Mouse (Mus musculus) liver, embryonic 14.5 days (tissue): ENCODE measurements around the gene Syn1. TPM values are rescaled to one million over a fixed set of nuclear protein-coding genes. Genes with fewer than 3 reads are reported as not detected.

Experiments
- ATAC-seq: fragments of 200-750 bp; cut with Nextera tagmentation; 2 replicates; pipeline ENCODE4 v1.8.0; 2017; ENCODE audit warnings: moderate number of reproducible peaks, mild to moderate bottlenecking, moderate library complexity; ENCODE audit not compliant: insufficient read depth
- DNase-seq, 3 experiments: peaks; one replicate each; pipeline ENCODE4 v3.0.0-alpha.2; 2012 to 2013; ENCODE audit warnings: low read depth in 3 of 3, low spot score in 3 of 3
- H3K27ac ChIP-seq: fragments of 300-500 bp; sonication (generic); 2 replicates; pipeline ENCODE4 v1.5.1; 2014; ENCODE audit warnings: moderate library complexity, mild to moderate bottlenecking, control low read depth, inconsistent platforms
- H3K27me3 ChIP-seq: fragments of 300-500 bp; sonication (generic); 2 replicates; pipeline ENCODE4 v1.6.1; 2014; ENCODE audit warnings: mild to moderate bottlenecking, low read length, moderate library complexity; ENCODE audit not compliant: control insufficient read depth, insufficient read depth
- H3K36me3 ChIP-seq: fragments of 300-500 bp; sonication (generic); replicated peaks from 2 replicates; pipeline ENCODE4 v1.6.1; 2014; ENCODE audit warnings: low read depth; ENCODE audit not compliant: control insufficient read depth, insufficient read depth
- H3K4me1 ChIP-seq, 2 experiments: fragments of 200-500 bp in 1 of 2; fragments of 300-500 bp in 1 of 2; sonication (generic) in 1 of 2; replicated peaks; 2 replicates each; pipeline ENCODE4 v1.6.1; 2012 to 2014; ENCODE audit warnings: antibody characterized with exemption in 1 of 2, inconsistent platforms in 1 of 2, low read length in 1 of 2; ENCODE audit not compliant: control insufficient read depth in 2 of 2, insufficient read depth in 2 of 2
- H3K4me2 ChIP-seq: fragments of 300-500 bp; sonication (generic); 2 replicates; pipeline ENCODE4 v1.6.1; 2014; ENCODE audit warnings: low read depth, mild to moderate bottlenecking, control low read depth, moderate library complexity
- H3K4me3 ChIP-seq, 2 experiments: fragments of 200-500 bp in 1 of 2; fragments of 300-500 bp in 1 of 2; sonication (generic) in 1 of 2; 2 replicates each; pipeline ENCODE4 v1.5.1; 2012 to 2014; ENCODE audit warnings: low read depth in 2 of 2, low read length in 2 of 2, mild to moderate bottlenecking in 2 of 2, control low read depth in 1 of 2, inconsistent platforms in 1 of 2, moderate library complexity in 1 of 2; ENCODE audit not compliant: insufficient read depth in 1 of 2
- H3K9ac ChIP-seq: fragments of 300-500 bp; sonication (generic); replicated peaks from 2 replicates; pipeline ENCODE4 v1.6.1; 2014; ENCODE audit warnings: mild to moderate bottlenecking, control low read depth, moderate library complexity
- H3K9me3 ChIP-seq: fragments of 300-500 bp; sonication (generic); 2 replicates; pipeline ENCODE4 v1.6.1; 2016; ENCODE audit warnings: low read length, mixed read lengths; ENCODE audit not compliant: control insufficient read depth
- CTCF ChIP-seq: IDR thresholded peaks from 2 replicates; pipeline ENCODE4 v1.5.1; 2016; ENCODE audit warnings: antibody characterized with exemption, low read depth, control low read depth
- EP300 ChIP-seq: IDR thresholded peaks from 2 replicates; pipeline ENCODE4 v1.6.1; 2016; ENCODE audit warnings: antibody characterized with exemption, low read depth
- WGBS: fragments of 180-500 bp; shearing (Covaris S2); extraction: QIAGEN DNeasy Blood & Tissue Kit; methylation state at CpG from one replicate; pipeline ENCODE4 v1.1.7; 2014; ENCODE audit not compliant: insufficient replicate concordance; 5-methylcytosine and 5-hydroxymethylcytosine counted together
- polyA plus RNA-seq, 2 experiments: library from polyadenylated mRNA; depleted of rRNA in 1 of 2; stranded (reverse) in 1 of 2; unstranded in 1 of 2; fragments of >200 nt; fragmentation: Nextera tagmentation in 1 of 2; extraction: Ambion mirVana in 1 of 2; gene quantifications; 2 replicates each; pipeline versions ENCODE4 v1.2.1 to v1.2.3; 2012 to 2014

Gene Syn1
- polyA plus RNA-seq, 2 experiments = 0.02 to 0.05 TPM

DNA sequence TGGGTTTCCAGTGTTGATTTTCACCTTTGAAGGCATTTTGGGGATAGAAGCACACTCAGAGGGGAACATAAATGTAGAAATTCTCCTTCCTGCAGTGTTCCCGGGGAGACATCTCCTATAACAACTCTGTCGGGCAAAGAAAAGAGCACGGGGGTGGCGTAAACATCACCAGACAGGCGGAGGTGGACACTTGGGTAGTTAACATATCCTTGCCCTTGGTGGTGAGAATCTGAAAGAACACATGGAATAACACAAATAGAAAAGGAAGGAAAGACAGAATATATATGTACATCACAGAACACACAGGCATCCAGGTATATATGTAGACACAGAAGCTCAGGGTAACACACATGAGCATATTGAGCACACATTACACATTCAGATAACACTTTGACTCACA, 562 bp upstream of the Syn1 start:
- Histone ChIP-seq H3K9me3 (no peaks in the 10 kb centered on the region), H3K27ac (no peak overlapping the region), H3K4me2 (no peak overlapping the region), H3K9ac (no peak overlapping the region), H3K27me3 (peaks cover 28% of the 10 kb centered on the region), H3K36me3 (no peaks in the 10 kb centered on the region), H3K4me1 (no peaks in the 10 kb centered on the region), H3K4me3 (no peak overlapping the region)
- ATAC-seq (no peak), DNase-seq (no peak)
- 44% methylated on average over 5 of the region's 5 CpGs for WGBS
- TF ChIP-seq CTCF (no peak), EP300 (no peak)

DNA sequence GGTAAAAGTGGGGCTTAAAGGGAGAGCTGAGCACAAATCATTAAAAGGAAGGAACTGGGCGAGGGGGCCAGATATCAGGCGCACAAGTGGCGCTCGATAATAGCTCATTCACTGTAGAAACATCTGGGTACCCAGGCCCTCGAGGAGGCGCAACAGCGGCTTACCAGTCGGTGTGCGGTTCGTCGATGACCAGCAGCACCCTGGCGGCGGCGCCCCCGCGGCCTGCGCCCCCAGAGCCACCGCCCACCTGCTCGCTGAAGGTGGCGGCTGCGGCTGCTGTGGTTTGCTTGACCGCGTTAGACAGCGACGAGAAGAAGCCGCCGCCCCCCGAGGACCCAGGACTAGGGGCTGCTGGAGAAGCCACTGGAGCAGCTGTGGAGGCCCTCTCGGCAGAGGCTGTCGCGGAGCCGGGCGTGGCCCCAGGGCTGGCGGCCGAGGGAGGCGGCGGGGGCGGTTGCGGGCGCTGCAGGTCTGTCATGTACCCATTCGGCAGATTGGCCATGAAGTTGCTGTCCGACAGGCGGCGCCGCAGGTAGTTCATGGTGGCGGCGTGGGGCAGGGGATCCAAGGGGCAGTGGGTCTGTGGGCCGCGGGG, 458 bp downstream of the Syn1 start:
- H3K27ac ChIP-seq = no peak overlapping the region
- no peaks in the 10 kb centered on the region for H3K9me3 ChIP-seq
- H3K27me3 ChIP-seq = peaks cover 28% of the 10 kb centered on the region
- peak overlapping the region in 1 of 2 experiments; percentile 34; a peak in 2 of 4 replicates for H3K4me3 ChIP-seq
- 12% methylated on average over 46 of the region's 49 CpGs for whole genome bisulfite sequencing
- TF ChIP-seq CTCF = no peak
- TF ChIP-seq EP300 = no peak
- ATAC-seq = no peak
- H3K36me3 ChIP-seq = no peaks in the 10 kb centered on the region
- DNase-seq = no peak
- H3K9ac ChIP-seq = no peak overlapping the region
- H3K4me2 ChIP-seq = peak overlapping the region; percentile 51
- no peaks in the 10 kb centered on the region for H3K4me1 ChIP-seq

DNA sequence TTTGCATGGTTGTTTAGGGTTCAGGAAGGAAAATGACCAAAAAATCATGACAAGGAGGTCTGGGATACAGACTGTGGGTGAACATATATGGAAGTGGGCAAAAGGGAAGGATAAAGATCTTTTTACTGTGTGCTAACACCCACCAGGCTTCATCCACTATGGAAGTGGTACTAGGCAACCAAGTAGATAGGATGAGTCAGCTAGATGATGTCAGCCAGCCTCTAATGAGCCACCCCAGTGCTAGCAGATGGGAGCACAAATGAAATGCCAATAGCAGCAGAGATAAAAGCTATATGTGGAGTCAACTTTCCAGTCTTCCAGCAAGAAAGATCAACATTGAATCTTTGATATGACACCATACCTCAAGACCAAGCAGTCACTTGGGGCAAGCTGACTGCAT, 5.7 kb downstream of the Syn1 start:
- H3K9ac ChIP-seq = no peak overlapping the region
- H3K9me3 ChIP-seq = no peaks in the 10 kb centered on the region
- H3K4me3 ChIP-seq = no peak overlapping the region
- no peak for TF ChIP-seq CTCF
- TF ChIP-seq EP300 = no peak
- DNase-seq (no peak), ATAC-seq (no peak)
- no peak overlapping the region for H3K27ac ChIP-seq
- no peaks in the 10 kb centered on the region for H3K36me3 ChIP-seq
- H3K27me3 ChIP-seq = peaks cover 12% of the 10 kb centered on the region
- H3K4me2 ChIP-seq = no peak overlapping the region
- H3K4me1 ChIP-seq = peaks cover 0 to 4% of the 10 kb centered on the region in 2 experiments; a peak in 3 of 4 replicates

DNA sequence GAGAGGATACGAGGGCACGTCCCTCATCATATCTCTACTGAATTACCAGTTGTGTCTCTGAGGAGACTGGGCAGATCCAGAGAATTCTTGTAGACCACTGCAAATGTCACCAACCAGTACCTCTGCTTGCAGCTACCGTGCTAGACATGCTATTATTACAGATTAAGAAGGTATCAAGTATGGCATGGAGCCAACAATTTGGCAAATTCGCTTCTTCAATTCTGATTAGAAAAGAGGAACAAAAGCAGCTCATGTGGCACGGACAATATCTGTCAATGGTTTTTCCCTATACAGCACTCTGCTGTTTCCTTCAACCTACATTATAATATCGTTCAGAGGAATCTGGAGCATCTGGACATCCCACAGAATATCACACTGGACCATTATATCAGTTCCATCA, 7.1 kb downstream of the Syn1 start:
- H3K9me3 ChIP-seq = no peaks in the 10 kb centered on the region
- no peak overlapping the region for H3K9ac ChIP-seq
- TF ChIP-seq CTCF (no peak), EP300 (no peak)
- DNase-seq (no peak), ATAC-seq (no peak)
- 49% methylated on average over 6 of the region's 6 CpGs for WGBS
- H3K27ac ChIP-seq = no peak overlapping the region
- H3K36me3 ChIP-seq = no peaks in the 10 kb centered on the region
- no peak overlapping the region for H3K4me3 ChIP-seq
- peaks cover 0 to 7% of the 10 kb centered on the region in 2 experiments; a peak in 3 of 4 replicates for H3K4me1 ChIP-seq
- H3K27me3 ChIP-seq = peaks cover under 1% of the 10 kb centered on the region; the same call in 1 of the 2 replicates
- H3K4me2 ChIP-seq = no peak overlapping the region

GRCm38 (mm10) chrX:20910074-20910473, 10.7 kb downstream of the Syn1 start:
- Histone ChIP-seq H3K9me3 (no peaks in the 10 kb centered on the region), H3K4me1 (peaks cover 0 to 7% of the 10 kb centered on the region in 2 experiments; a peak in 3 of 4 replicates), H3K9ac (no peak overlapping the region), H3K27me3 (no peaks in the 10 kb centered on the region), H3K4me3 (no peak overlapping the region), H3K27ac (no peak overlapping the region), H3K36me3 (no peaks in the 10 kb centered on the region), H3K4me2 (no peak overlapping the region)
- 24% methylated on average over 3 of the region's 3 CpGs for WGBS
- ATAC-seq (peak; percentile 71; the same call in 1 of the 2 replicates), DNase-seq (peak in 1 of 3 experiments; percentile 31)
- TF ChIP-seq CTCF = no peak
- TF ChIP-seq EP300 = no peak
